Mouse (Mus musculus) kidney, postnatal 0 days (tissue): ENCODE data around the gene Slc26a1. TPM values are rescaled to one million over a fixed set of nuclear protein-coding genes. Genes with fewer than 3 reads are reported as not detected.

Experiments
- ATAC-seq: fragments of 200-750 bp; cut with Nextera tagmentation; replicated peaks from 2 replicates; pipeline ENCODE4 v1.8.0; 2017; ENCODE audit warnings: low read depth, moderate number of reproducible peaks, moderate TSS enrichment, moderate library complexity; ENCODE audit not compliant: low FRiP score
- DNase-seq: peaks from one replicate; pipeline ENCODE4 v3.0.0-alpha.2; 2016; ENCODE audit warnings: low spot score
- H3K27ac ChIP-seq: fragments of 300-500 bp; sonication (generic); 2 replicates; pipeline ENCODE4 v1.5.1; 2014; ENCODE audit warnings: mild to moderate bottlenecking
- H3K27me3 ChIP-seq: fragments of 300-500 bp; sonication (generic); 2 replicates; pipeline ENCODE4 v1.6.1; 2014; ENCODE audit warnings: low read length, mixed read lengths; ENCODE audit not compliant: insufficient read depth
- H3K36me3 ChIP-seq: fragments of 300-500 bp; sonication (generic); 2 replicates; pipeline ENCODE4 v1.6.1; 2014; ENCODE audit warnings: low read length, mixed read lengths; ENCODE audit not compliant: insufficient read depth
- H3K4me1 ChIP-seq: fragments of 300-500 bp; sonication (generic); replicated peaks from 2 replicates; pipeline ENCODE4 v1.6.1; 2014; ENCODE audit warnings: antibody characterized with exemption, low read length, mixed read lengths; ENCODE audit not compliant: insufficient read depth
- H3K4me2 ChIP-seq: fragments of 300-500 bp; sonication (generic); 2 replicates; pipeline ENCODE4 v1.6.1; 2014; ENCODE audit warnings: mild to moderate bottlenecking, low read length, moderate library complexity, mixed read lengths
- H3K4me3 ChIP-seq: fragments of 300-500 bp; sonication (generic); replicated peaks from 2 replicates; pipeline ENCODE4 v1.5.1; 2014; ENCODE audit warnings: low read depth, low read length
- H3K9ac ChIP-seq: fragments of 300-500 bp; sonication (generic); 2 replicates; pipeline ENCODE4 v1.6.1; 2014; ENCODE audit warnings: low read depth, low read length
- H3K9me3 ChIP-seq: fragments of 300-500 bp; sonication (generic); replicated peaks from 2 replicates; pipeline ENCODE4 v1.6.1; 2016; ENCODE audit warnings: low read length, inconsistent platforms, mixed read lengths
- CTCF ChIP-seq: IDR thresholded peaks from 2 replicates; pipeline ENCODE4 v1.5.1; 2016; ENCODE audit warnings: antibody characterized with exemption, low read depth, mild to moderate bottlenecking, moderate library complexity
- WGBS: fragments of 180-500 bp; shearing (Covaris S2); extraction: QIAGEN DNeasy Blood & Tissue Kit; methylation state at CpG from one replicate; pipeline ENCODE4 v1.1.7; 2014; 5-methylcytosine and 5-hydroxymethylcytosine counted together
- polyA plus RNA-seq: library from polyadenylated mRNA; unstranded; fragments of >200 nt; fragmentation: Nextera tagmentation; extraction: Ambion mirVana; gene quantifications from 2 replicates; pipeline ENCODE4 v1.2.1, GENCODE M21; 2015

The Slc26a1 gene
- polyA plus RNA-seq, 1 experiment from 2014 or later: 8.5 TPM

DNA sequence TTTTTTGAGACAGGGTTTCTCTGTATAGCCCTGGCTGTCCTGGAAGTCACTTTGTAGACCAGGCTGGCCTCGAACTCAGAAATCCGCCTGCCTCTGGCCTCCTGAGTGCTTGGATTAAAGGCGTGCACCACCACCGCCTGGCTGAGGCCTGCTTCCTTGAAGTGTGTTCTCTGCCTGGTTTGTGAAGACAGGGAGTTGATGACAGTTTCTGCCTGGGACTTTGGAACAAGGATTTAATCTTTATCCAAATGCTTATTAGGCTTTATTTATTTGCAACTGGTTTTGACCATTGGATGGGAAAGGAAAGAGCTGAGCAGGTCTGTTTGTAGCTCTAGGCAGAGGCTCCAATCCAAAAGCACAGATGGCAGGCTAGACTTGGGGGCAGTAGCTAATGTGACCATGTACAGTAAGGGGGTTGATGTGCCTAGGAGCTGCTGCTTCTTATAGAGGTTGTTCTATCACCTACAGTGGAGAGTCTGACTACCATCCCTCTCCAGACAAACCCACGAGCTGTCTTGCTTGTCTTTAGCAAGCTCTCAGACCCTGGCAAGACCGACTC is 3.0 kb upstream of the Slc26a1 start:
- H3K27ac ChIP-seq: no peak overlapping the region
- no peaks in the 10 kb centered on the region for H3K36me3 ChIP-seq
- no peak overlapping the region for H3K9ac ChIP-seq
- no peak for TF ChIP-seq CTCF
- WGBS: 85% methylated on average over 6 of the region's 6 CpGs
- no peak for DNase-seq
- no peaks in the 10 kb centered on the region for H3K27me3 ChIP-seq
- H3K9me3 ChIP-seq: no peaks in the 10 kb centered on the region
- H3K4me3 ChIP-seq: no peak overlapping the region
- peaks cover 13% of the 10 kb centered on the region; the same call in 1 of the 2 replicates for H3K4me1 ChIP-seq
- no peak for ATAC-seq
- no peak overlapping the region for H3K4me2 ChIP-seq

DNA sequence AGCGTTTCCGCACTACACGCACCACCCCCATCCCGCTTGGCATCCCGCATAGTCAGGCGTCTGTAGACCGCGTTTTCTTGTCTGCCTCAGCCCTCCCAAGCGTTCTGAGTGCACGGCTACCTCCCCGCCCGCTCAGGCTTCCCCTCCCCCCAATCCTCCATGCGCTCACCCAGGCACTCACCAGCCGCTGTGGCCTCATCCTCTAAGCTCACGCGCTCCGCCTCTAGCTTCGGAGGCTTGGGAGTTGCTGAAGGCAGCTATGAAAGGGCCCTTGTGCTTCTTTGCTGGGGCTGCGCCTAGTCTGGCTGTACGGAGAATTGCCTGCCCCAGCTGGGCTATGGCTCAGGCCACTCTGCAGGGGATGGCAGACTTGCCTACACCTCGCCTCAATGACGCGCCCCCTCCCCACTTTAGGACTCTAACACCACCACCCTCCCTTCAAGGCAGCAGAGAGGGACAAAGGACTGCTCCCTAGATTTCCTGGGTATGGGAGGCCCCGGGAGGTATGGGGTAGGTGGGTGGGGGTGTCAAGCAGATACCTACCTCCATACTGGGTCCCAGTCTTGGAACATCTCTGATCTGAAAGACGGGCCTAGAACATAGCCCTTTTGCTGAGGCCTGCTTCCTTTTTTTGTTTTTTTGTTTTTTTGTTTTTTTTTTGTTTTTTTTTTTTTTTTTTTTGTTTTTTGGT is 2.4 kb upstream of the Slc26a1 start:
- ATAC-seq: peak; percentile 52
- TF ChIP-seq CTCF: no peak
- WGBS: 5% methylated on average over 25 of the region's 25 CpGs
- H3K4me3 ChIP-seq: peak overlapping the region; percentile 21
- H3K27ac ChIP-seq: peak overlapping the region; percentile 64
- no peaks in the 10 kb centered on the region for H3K27me3 ChIP-seq
- peak overlapping the region; percentile 54 for H3K4me2 ChIP-seq
- H3K9me3 ChIP-seq: no peaks in the 10 kb centered on the region
- peak; percentile 81 for DNase-seq
- peak overlapping the region; percentile 54 for H3K9ac ChIP-seq
- H3K36me3 ChIP-seq: 0 out of 2 replicates have a peak, but pooled peaks cover 3% of the 10 kb centered on the region
- peaks cover 13% of the 10 kb centered on the region; the same call in 1 of the 2 replicates for H3K4me1 ChIP-seq

DNA sequence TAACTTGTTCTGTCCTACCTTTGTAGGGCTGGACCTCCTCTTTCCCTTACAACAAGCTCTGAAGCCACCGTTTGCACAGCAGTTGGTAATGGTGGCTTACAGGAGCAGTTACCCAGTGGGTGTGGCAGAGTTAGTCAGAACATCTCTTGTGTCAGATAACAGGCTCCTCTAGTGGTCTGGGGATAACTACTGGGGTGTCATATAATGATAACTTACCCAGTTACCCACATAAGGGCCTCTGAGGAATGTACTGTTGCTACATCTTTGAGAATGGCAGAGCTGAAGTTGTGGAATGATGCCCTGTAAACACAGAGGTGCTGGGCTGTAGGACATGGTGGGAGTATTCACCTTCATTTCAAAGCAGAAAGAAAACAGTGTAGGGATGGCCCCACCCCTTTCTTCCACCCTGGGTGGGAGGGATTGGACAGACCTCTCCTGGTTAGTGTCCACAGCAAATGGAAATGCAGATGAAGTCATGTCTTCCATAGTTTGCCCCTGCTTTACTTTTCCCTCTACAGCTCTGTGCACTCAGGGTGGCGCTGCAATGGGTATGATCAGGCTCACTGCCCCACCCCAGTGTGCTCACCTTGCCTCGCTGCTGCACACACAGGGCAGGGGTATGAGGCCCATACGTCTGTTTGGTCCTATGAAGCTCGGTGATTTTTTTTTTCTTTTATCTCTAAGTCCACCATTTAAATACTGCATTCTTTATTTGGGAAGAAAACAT is 1.6 kb upstream of the Slc26a1 start:
- H3K27me3 ChIP-seq: no peaks in the 10 kb centered on the region
- WGBS: 11% methylated on average over 5 of the region's 5 CpGs
- ATAC-seq (peak; percentile 49), DNase-seq (peak; percentile 54)
- H3K9ac ChIP-seq: peak overlapping the region; percentile 54
- peak; percentile 9; the same call in 1 of the 2 replicates for TF ChIP-seq CTCF
- peak overlapping the region; percentile 21 for H3K4me3 ChIP-seq
- H3K4me1 ChIP-seq: peaks cover 13% of the 10 kb centered on the region; the same call in 1 of the 2 replicates
- no peaks in the 10 kb centered on the region for H3K9me3 ChIP-seq
- H3K4me2 ChIP-seq: peak overlapping the region; percentile 54
- H3K27ac ChIP-seq: peak overlapping the region; percentile 64; the same call in 1 of the 2 replicates
- 0 out of 2 replicates have a peak, but pooled peaks cover 8% of the 10 kb centered on the region for H3K36me3 ChIP-seq

DNA sequence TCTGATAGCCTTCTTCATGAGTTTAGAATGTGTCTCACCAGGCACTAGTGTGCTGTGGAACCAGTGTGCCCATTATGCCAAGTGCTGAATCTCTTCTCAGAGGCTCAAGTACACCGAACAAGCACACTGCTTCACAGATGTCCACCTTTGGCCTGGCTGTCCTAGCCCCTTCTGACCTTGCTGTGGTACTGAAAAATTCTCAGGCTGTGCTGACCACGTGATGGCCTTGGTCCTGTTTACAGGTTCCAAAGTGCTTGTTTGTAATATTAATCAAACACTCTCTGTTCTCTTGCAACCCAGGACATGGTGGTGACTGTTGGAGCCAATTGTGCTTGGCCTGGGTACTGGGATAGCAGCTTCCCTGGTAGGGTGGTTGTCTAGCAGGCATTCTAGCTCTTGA is 745 bp downstream of the Slc26a1 start:
- WGBS: 90% methylated on average over 2 of the region's 2 CpGs
- H3K27me3 ChIP-seq: no peaks in the 10 kb centered on the region
- TF ChIP-seq CTCF: no peak
- peaks cover 17% of the 10 kb centered on the region for H3K4me1 ChIP-seq
- no peak overlapping the region for H3K4me3 ChIP-seq
- DNase-seq (no peak), ATAC-seq (0 out of 2 replicates have a peak, but pooled peaks have one; percentile 14)
- no peaks in the 10 kb centered on the region for H3K9me3 ChIP-seq
- no peak overlapping the region for H3K9ac ChIP-seq
- no peak overlapping the region for H3K4me2 ChIP-seq
- peak overlapping the region; percentile 60; the same call in 1 of the 2 replicates for H3K27ac ChIP-seq
- 0 out of 2 replicates have a peak, but pooled peaks cover 12% of the 10 kb centered on the region for H3K36me3 ChIP-seq

DNA sequence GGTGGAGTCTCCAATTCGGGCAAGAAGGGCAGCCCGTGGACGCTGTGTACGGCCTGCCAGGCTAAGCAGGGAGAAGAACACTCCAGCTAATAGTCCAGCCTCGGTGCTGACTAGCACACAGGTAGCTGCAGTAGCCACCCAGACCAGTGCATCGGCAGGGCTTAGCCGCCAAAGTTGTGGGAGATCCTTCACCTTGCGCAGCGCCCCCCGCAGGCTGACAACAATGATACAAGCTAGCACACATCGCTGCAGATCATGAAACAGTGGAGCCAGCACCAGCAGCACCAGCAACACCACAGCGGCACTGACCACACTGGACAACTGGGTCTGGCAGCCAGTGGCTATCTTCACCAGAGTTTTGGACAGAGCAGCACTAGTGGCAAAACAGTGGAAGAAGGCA is 3.6 kb downstream of the Slc26a1 start:
- TF ChIP-seq CTCF: 0 out of 2 replicates have a peak, but pooled peaks have one; percentile 16
- no peak overlapping the region for H3K4me2 ChIP-seq
- H3K27me3 ChIP-seq: no peaks in the 10 kb centered on the region
- H3K4me1 ChIP-seq: peaks cover 13% of the 10 kb centered on the region
- H3K9ac ChIP-seq: no peak overlapping the region
- 0 out of 2 replicates have a peak, but pooled peaks cover 12% of the 10 kb centered on the region for H3K36me3 ChIP-seq
- no peak overlapping the region for H3K27ac ChIP-seq
- DNase-seq: no peak
- WGBS: 94% methylated on average over 12 of the region's 12 CpGs
- ATAC-seq: no peak
- no peak overlapping the region for H3K4me3 ChIP-seq
- no peaks in the 10 kb centered on the region for H3K9me3 ChIP-seq

DNA sequence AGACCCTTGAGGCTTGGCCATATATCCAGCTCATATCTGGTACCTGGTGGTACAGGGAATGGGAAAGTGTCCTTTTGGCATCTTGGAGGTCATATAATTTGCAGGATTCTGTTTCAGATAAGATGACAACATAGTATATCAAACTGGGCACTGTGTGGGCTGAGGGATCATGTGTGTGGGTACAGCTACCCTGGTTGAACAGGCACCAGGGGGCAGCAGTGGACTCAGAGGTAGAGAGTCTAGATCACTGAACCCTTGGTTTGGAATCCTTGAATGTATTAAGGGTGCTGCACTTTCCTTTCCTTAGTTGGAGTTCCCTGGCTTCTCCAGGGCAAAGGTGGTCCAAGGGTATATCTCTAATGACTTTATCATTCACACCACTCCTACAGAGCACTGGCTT is 4.6 kb downstream of the Slc26a1 start:
- peak; percentile 72 for TF ChIP-seq CTCF
- no peaks in the 10 kb centered on the region for H3K27me3 ChIP-seq
- H3K4me1 ChIP-seq: peaks cover 11% of the 10 kb centered on the region
- no peak overlapping the region for H3K4me3 ChIP-seq
- ATAC-seq: 0 out of 2 replicates have a peak, but pooled peaks have one; percentile 21
- no peak overlapping the region for H3K4me2 ChIP-seq
- no peak overlapping the region for H3K9ac ChIP-seq
- DNase-seq: peak; percentile 54
- no peak overlapping the region for H3K27ac ChIP-seq
- 0 out of 2 replicates have a peak, but pooled peaks cover 12% of the 10 kb centered on the region for H3K36me3 ChIP-seq
- no peaks in the 10 kb centered on the region for H3K9me3 ChIP-seq
